Mouse (Mus musculus): ENCODE results near the gene Aqp11.

GRCm38 (mm10) chr7:97735886-97736420, 2.1 kb downstream of the Aqp11 start:
- no peak for TF ChIP-seq POLR2A (IDR thresholded peaks at IDR 0.05; ENCODE audit: insufficient read length, low read depth)
- TF ChIP-seq TCF3 (IDR thresholded peaks at IDR 0.05; ENCODE audit: insufficient read length, low read depth) = no peak
- TF ChIP-seq E2F4 (IDR thresholded peaks at IDR 0.05; ENCODE audit: insufficient read depth) = no peak
- no peak for TF ChIP-seq MAX (IDR thresholded peaks at IDR 0.05; ENCODE audit: low read depth)
- TF ChIP-seq POLR2AphosphoS2 (IDR thresholded peaks at IDR 0.05; ENCODE audit: insufficient read length, low read depth) = no peak
- TF ChIP-seq USF1 (IDR thresholded peaks at IDR 0.05; ENCODE audit: low read depth) = no peak
- no peak for TF ChIP-seq CEBPB (IDR thresholded peaks at IDR 0.05; ENCODE audit: insufficient read depth, poor library complexity, severe bottlenecking)
- TF ChIP-seq TCF12 (IDR thresholded peaks at IDR 0.05; ENCODE audit: insufficient read depth, poor library complexity, severe bottlenecking) = no peak

Data from myocyte (in vitro differentiated cells).